Mouse (Mus musculus): ENCODE data around the gene Eef1e1. TPM values are rescaled to one million over a fixed set of nuclear protein-coding genes. Genes with fewer than 3 reads are reported as not detected.
A peak's percentile ranks its signal among the peaks of the same experiment; 100 is the strongest.
"Not testable (repeated sequence)": the region's sequence is repeated elsewhere in the genome, so short reads cannot be mapped to it uniquely, and the experiment has no call there.

Eef1e1 gene
- polyA plus RNA-seq, 1 experiment from 2014 or later = 46.7 TPM

GRCm38 (mm10) chr13:38632556-38632955 lies 26.3 kb downstream of the Eef1e1 start:
- no peak for ATAC-seq (replicated peaks; ENCODE audit: low FRiP score, low read depth)
- TF ChIP-seq CTCF (IDR thresholded peaks at IDR 0.05; ENCODE audit: low read depth) = no peak
- Histone ChIP-seq H3K36me3 (ENCODE audit: insufficient read depth, low read length) (peaks cover 6% of the 10 kb centered on the region; the same call in 1 of the 2 replicates), H3K4me1 (replicated peaks; ENCODE audit: insufficient read depth, low read length) (no peaks in the 10 kb centered on the region), H3K9me3 (replicated peaks; ENCODE audit: low read length) (no peaks in the 10 kb centered on the region), H3K4me3 (replicated peaks; ENCODE audit: low read depth, low read length) (no peak overlapping the region), H3K9ac (ENCODE audit: low read depth, low read length) (no peak overlapping the region), H3K27me3 (ENCODE audit: insufficient read depth, low read length) (no peaks in the 10 kb centered on the region), H3K27ac (no peak overlapping the region), H3K4me2 (ENCODE audit: low read length) (no peak overlapping the region)
- DNase-seq (ENCODE audit: low spot score) = no peak
- WGBS = 81% methylated on average over 6 of the region's 6 CpGs

- ATAC-seq (replicated peaks; ENCODE audit: low FRiP score, low read depth) (no peak), DNase-seq (ENCODE audit: low spot score) (no peak)
- Histone ChIP-seq H3K4me1 (replicated peaks; ENCODE audit: insufficient read depth, low read length) (no peaks in the 10 kb centered on the region), H3K9me3 (replicated peaks; ENCODE audit: low read length) (no peaks in the 10 kb centered on the region), H3K36me3 (ENCODE audit: insufficient read depth, low read length) (peaks cover 6% of the 10 kb centered on the region; the same call in 1 of the 2 replicates), H3K27ac (no peak overlapping the region), H3K9ac (ENCODE audit: low read depth, low read length) (no peak overlapping the region), H3K4me2 (ENCODE audit: low read length) (no peak overlapping the region), H3K4me3 (replicated peaks; ENCODE audit: low read depth, low read length) (no peak overlapping the region), H3K27me3 (ENCODE audit: insufficient read depth, low read length) (no peaks in the 10 kb centered on the region)
- WGBS = 37% methylated on average over 6 of the region's 6 CpGs
- no peak for TF ChIP-seq CTCF (IDR thresholded peaks at IDR 0.05; ENCODE audit: low read depth)
Measured at GRCm38 (mm10) chr13:38626229-38626525, 32.7 kb downstream of the Eef1e1 start.

- no peak for ATAC-seq (replicated peaks; ENCODE audit: low FRiP score, low read depth)
- Histone ChIP-seq H3K9ac (ENCODE audit: low read depth, low read length) (no peak overlapping the region), H3K36me3 (ENCODE audit: insufficient read depth, low read length) (peaks cover 6% of the 10 kb centered on the region; the same call in 1 of the 2 replicates), H3K9me3 (replicated peaks; ENCODE audit: low read length) (no peaks in the 10 kb centered on the region), H3K4me2 (ENCODE audit: low read length) (no peak overlapping the region), H3K27me3 (ENCODE audit: insufficient read depth, low read length) (no peaks in the 10 kb centered on the region), H3K4me1 (replicated peaks; ENCODE audit: insufficient read depth, low read length) (no peaks in the 10 kb centered on the region), H3K4me3 (replicated peaks; ENCODE audit: low read depth, low read length) (no peak overlapping the region), H3K27ac (no peak overlapping the region)
- TF ChIP-seq CTCF (IDR thresholded peaks at IDR 0.05; ENCODE audit: low read depth) = peak; percentile 60
- WGBS = 24% methylated on average over 5 of the region's 5 CpGs
- peak; percentile 74 for DNase-seq (ENCODE audit: low spot score)
Measured at GRCm38 (mm10) chr13:38625492-38626228, 33.2 kb downstream of the Eef1e1 start.

- TF ChIP-seq CTCF (IDR thresholded peaks at IDR 0.05; ENCODE audit: low read depth) = no peak
- Histone ChIP-seq H3K4me2 (ENCODE audit: low read length) (no peak overlapping the region), H3K4me3 (replicated peaks; ENCODE audit: low read depth, low read length) (no peak overlapping the region), H3K9me3 (replicated peaks; ENCODE audit: low read length) (no peaks in the 10 kb centered on the region), H3K4me1 (replicated peaks; ENCODE audit: insufficient read depth, low read length) (no peaks in the 10 kb centered on the region), H3K36me3 (ENCODE audit: insufficient read depth, low read length) (no peaks in the 10 kb centered on the region), H3K27ac (no peak overlapping the region), H3K9ac (ENCODE audit: low read depth, low read length) (no peak overlapping the region), H3K27me3 (ENCODE audit: insufficient read depth, low read length) (no peaks in the 10 kb centered on the region)
- no peak for DNase-seq (ENCODE audit: low spot score)
- 89% methylated on average over 8 of the region's 8 CpGs for WGBS
- ATAC-seq (replicated peaks; ENCODE audit: low FRiP score, low read depth) = no peak
Measured at GRCm38 (mm10) chr13:38624292-38624902, 34.5 kb downstream of the Eef1e1 start.

- no peak overlapping the region for H3K9ac ChIP-seq (ENCODE audit: low read depth, low read length)
- H3K9me3 ChIP-seq (replicated peaks; ENCODE audit: low read length) = no peaks in the 10 kb centered on the region
- H3K4me2 ChIP-seq (ENCODE audit: low read length) = no peak overlapping the region
- H3K27ac ChIP-seq = no peak overlapping the region
- TF ChIP-seq CTCF (IDR thresholded peaks at IDR 0.05; ENCODE audit: low read depth) = no peak
- DNase-seq (ENCODE audit: low spot score) = no peak
- ATAC-seq (replicated peaks; ENCODE audit: low FRiP score, low read depth) = no peak
- H3K4me1 ChIP-seq (replicated peaks; ENCODE audit: insufficient read depth, low read length) = no peaks in the 10 kb centered on the region
- H3K36me3 ChIP-seq (ENCODE audit: insufficient read depth, low read length) = no peaks in the 10 kb centered on the region
- H3K27me3 ChIP-seq (ENCODE audit: insufficient read depth, low read length) = no peaks in the 10 kb centered on the region
- WGBS = 92% methylated on average over 5 of the region's 5 CpGs
- no peak overlapping the region for H3K4me3 ChIP-seq (replicated peaks; ENCODE audit: low read depth, low read length)
Measured at GRCm38 (mm10) chr13:38623296-38623695, 35.6 kb downstream of the Eef1e1 start.

- H3K4me2 ChIP-seq (ENCODE audit: low read length); H3K4me3 ChIP-seq (replicated peaks; ENCODE audit: low read depth, low read length); DNase-seq (ENCODE audit: low spot score); H3K36me3 ChIP-seq (ENCODE audit: insufficient read depth, low read length); H3K9me3 ChIP-seq (replicated peaks; ENCODE audit: low read length); ATAC-seq (replicated peaks; ENCODE audit: low FRiP score, low read depth); H3K27me3 ChIP-seq (ENCODE audit: insufficient read depth, low read length); H3K4me1 ChIP-seq (replicated peaks; ENCODE audit: insufficient read depth, low read length); H3K9ac ChIP-seq (ENCODE audit: low read depth, low read length); H3K27ac ChIP-seq: not testable (repeated sequence)
- WGBS = 51% methylated on average over 4 of the region's 4 CpGs
Measured at GRCm38 (mm10) chr13:38618001-38618630, 40.7 kb downstream of the Eef1e1 start.

All from kidney, postnatal 0 days (tissue).